Mouse (Mus musculus) E14TG2a.4 (cell line): ENCODE data around the gene BC024978.

Experiments used
- CTCF ChIP-seq: conservative IDR thresholded peaks from 2 replicates; pipeline ENCODE4 v1.5.1; 2014; ENCODE audit warnings: low read length
- POU5F1 ChIP-seq: IDR thresholded peaks from 2 replicates; pipeline ENCODE4 v1.6.1; 2014; ENCODE audit warnings: low read length, borderline replicate concordance

DNA sequence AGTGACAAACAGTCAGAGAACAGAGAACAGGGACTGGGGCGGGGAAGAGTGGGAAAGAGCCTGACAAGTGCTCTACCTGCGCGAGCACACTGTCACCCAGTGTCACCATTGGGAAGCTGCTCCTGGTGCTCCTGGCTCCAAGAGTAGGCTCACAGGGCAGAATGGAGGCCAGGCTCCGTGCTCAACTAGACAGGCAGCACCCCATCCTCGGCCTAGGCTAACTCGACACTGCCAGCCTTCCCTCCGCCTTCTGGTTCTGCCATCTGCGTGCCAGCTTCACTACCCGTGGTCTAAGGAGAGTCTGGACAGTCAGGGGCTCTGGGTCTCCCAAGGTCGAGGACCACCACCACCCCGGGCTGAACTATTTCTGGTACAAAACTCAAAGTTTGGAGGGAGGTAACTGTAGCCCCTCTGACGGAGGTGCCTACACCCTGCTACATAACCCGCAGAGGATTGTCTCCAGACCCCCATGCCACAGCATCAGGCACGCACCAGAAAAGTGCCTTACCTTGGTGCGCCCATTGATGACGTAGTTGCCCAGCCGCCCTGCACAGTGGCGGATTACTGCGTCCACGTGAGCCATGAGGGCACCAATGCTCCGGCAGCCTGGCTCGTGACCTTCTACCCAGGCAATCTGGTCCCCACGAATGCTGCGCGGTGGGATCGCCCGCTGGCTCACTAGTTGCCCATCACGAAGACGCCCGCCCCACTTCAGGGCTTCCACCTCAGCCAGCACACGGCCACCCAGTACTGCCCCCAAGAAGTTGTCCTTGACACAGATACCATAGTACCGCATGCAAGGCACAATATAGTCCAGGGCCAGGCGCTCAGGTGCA lies 31.3 kb upstream of the BC024978 start:
- TF ChIP-seq CTCF (no peak), POU5F1 (no peak)
